19 mouse cellular contexts compared by ENCODE assay signal in the genomic region with DNA sequence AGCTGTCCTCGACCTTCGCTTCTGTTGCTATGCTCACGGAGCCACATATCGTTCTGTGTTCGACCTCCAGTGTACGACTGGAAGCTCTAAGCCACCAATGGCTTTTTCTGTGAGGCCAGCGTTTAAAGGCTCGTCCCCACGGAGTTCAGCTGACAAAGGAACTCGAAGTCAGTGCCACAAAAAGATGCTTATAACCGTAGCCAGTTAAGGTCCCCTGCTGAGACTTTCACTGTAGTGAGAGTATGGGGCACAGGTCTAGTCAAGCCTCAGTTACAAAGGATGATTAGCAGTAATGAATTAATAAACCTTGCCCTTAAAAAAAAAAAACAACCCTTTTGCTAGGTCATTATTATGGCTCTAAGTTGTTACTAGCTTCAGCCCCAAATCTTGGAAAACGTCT.
"Had no signal": no experiment of that assay in that cellular context is flagged by ENCODE, and none has a peak within 500 bp of the region (broad histone marks: within the 10 kb centered on the region; RNA-seq: fewer than 3 reads in every experiment).

No protein-coding gene starts in this region.

- ATAC-seq: midbrain, embryonic 16.5 days had no signal

- H3K4me2 ChIP-seq: lung, embryonic 14.5 days; midbrain, embryonic 12.5 days; neural tube, embryonic 13.5 days; neural tube, embryonic 15.5 days had no signal

- H3K27me3 ChIP-seq: neural tube, embryonic 13.5 days; neural tube, embryonic 15.5 days had no signal

- DNase-seq: lung, adult 18-20 months; lung, embryonic 14.5 days; lung, postnatal 14 days; lung, postnatal 36 days; midbrain, embryonic 14.5 days; retina, postnatal 1 day; right cerebral cortex, adult 18-20 months; right cerebral cortex, postnatal 25 days; right cerebral cortex, postnatal 4 days; spleen, adult 18-20 months; thymus, adult 18-20 months; thymus, postnatal 14 days; thymus, postnatal 36 days had no signal

- H3K4me3 ChIP-seq: midbrain, embryonic 10.5 days; midbrain, embryonic 12.5 days; myocyte; neural tube, embryonic 13.5 days; neural tube, embryonic 15.5 days had no signal

- H3K9me3 ChIP-seq: midbrain, embryonic 10.5 days; midbrain, embryonic 12.5 days; neural tube, embryonic 13.5 days; neural tube, embryonic 15.5 days had no signal

- H3K27ac ChIP-seq: midbrain, embryonic 10.5 days; midbrain, embryonic 12.5 days; neural tube, embryonic 13.5 days; neural tube, embryonic 15.5 days had no signal

- H3K36me3 ChIP-seq: midbrain, embryonic 10.5 days; midbrain, embryonic 12.5 days; neural tube, embryonic 13.5 days; neural tube, embryonic 15.5 days had no signal

- H3K9ac ChIP-seq: lung, embryonic 14.5 days; midbrain, embryonic 12.5 days; neural tube, embryonic 13.5 days; neural tube, embryonic 15.5 days had no signal
